Mouse (Mus musculus) liver, adult 2 months (tissue): ENCODE data around the gene Klhl42.

Experiments
- CTCF ChIP-seq: fragments of 200-500 bp; IDR thresholded peaks from 2 replicates; pipeline ENCODE4 v1.5.1; 2011; ENCODE audit warnings: low read depth, low read length, control low read depth
- POLR2A ChIP-seq: fragments of 200-500 bp; IDR thresholded peaks from 2 replicates; pipeline ENCODE4 v1.6.1; 2011; ENCODE audit warnings: low read length, control low read depth; ENCODE audit not compliant: insufficient read depth; ENCODE audit errors: extremely low read depth

GRCm38 (mm10) chr6:147087736-147088135 is 3.4 kb upstream of the Klhl42 start:
- no peak for TF ChIP-seq CTCF
- no peak for TF ChIP-seq POLR2A
